Mouse (Mus musculus) c-Kit-positive CD71-positive TER-119-positive erythroid progenitor cells, embryonic 14.5 days (primary cell): Measurements from ENCODE around the gene Ski.

Source experiments
- DNase-seq: peaks from one replicate; pipeline ENCODE4 v3.0.0-alpha.2; 2013; ENCODE audit warnings: low spot score

Ski gene

GRCm38 (mm10) chr4:155150276-155151113 is 71.9 kb downstream of the Ski start:
- DNase-seq = no peak

- no peak for DNase-seq
Measured at GRCm38 (mm10) chr4:155149941-155150275, 72.5 kb downstream of the Ski start.

GRCm38 (mm10) chr4:155148910-155149698 is 73.3 kb downstream of the Ski start:
- DNase-seq = no peak

GRCm38 (mm10) chr4:155148453-155148852 is 73.9 kb downstream of the Ski start:
- no peak for DNase-seq

- no peak for DNase-seq
Measured at GRCm38 (mm10) chr4:155146107-155146823, 76.1 kb downstream of the Ski start.

GRCm38 (mm10) chr4:155144548-155145180 is 77.7 kb downstream of the Ski start:
- DNase-seq = no peak

GRCm38 (mm10) chr4:155143871-155144502 is 78.4 kb downstream of the Ski start:
- DNase-seq = no peak

GRCm38 (mm10) chr4:155143411-155143810 is 79.0 kb downstream of the Ski start:
- DNase-seq = no peak

- DNase-seq = no peak
Measured at GRCm38 (mm10) chr4:155142836-155143235, 79.6 kb downstream of the Ski start.

GRCm38 (mm10) chr4:155140795-155141265 is 81.6 kb downstream of the Ski start:
- DNase-seq = no peak

GRCm38 (mm10) chr4:155140150-155140549 is 82.2 kb downstream of the Ski start:
- no peak for DNase-seq

- no peak for DNase-seq
Measured at GRCm38 (mm10) chr4:155139281-155140045, 82.9 kb downstream of the Ski start.

- DNase-seq = no peak
Measured at GRCm38 (mm10) chr4:155138451-155138850, 83.9 kb downstream of the Ski start.

- DNase-seq = no peak
Measured at GRCm38 (mm10) chr4:155137891-155138290, 84.5 kb downstream of the Ski start.

GRCm38 (mm10) chr4:155135909-155136585 is 86.3 kb downstream of the Ski start:
- DNase-seq = no peak

- DNase-seq = no peak
Measured at GRCm38 (mm10) chr4:155134686-155135172, 87.7 kb downstream of the Ski start.

- DNase-seq = no peak
Measured at GRCm38 (mm10) chr4:155133658-155134417, 88.6 kb downstream of the Ski start.

GRCm38 (mm10) chr4:155133188-155133587 is 89.2 kb downstream of the Ski start:
- DNase-seq = no peak

- no peak for DNase-seq
Measured at GRCm38 (mm10) chr4:155130616-155131015, 91.8 kb downstream of the Ski start.
